Mouse (Mus musculus): ENCODE data around the gene Fam192a.

DNA sequence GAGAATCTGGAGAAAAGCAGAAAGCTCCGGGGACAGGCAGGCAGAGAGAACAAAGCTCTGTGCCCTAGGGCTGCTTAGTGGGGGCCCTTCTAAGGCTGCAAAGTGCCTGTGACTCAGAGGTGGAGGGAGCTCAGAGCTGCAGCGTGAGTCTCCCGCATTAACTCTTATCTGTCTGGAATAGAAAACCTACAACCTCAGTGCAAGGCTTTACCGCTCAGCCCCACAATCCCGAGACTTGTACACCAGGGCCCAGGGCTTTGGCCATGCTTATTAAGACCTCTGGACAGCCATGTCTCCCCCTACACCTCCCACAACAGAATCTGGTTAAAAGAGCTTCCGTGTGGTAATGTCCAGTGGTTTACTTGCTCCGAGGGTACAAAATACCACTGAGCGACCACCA lies 69.8 kb downstream of the Fam192a start:
- TF ChIP-seq CTCF (conservative IDR thresholded peaks at IDR 0.05 in 1 of 2, IDR thresholded peaks at IDR 0.05 in 1 of 2; ENCODE audit: low read depth in 2 of 2, low read length in 2 of 2) (no peak), CHD2 (IDR thresholded peaks at IDR 0.05; ENCODE audit: low read length) (no peak), POLR2A (IDR thresholded peaks at IDR 0.05; ENCODE audit: low read depth, low read length) (no peak), BHLHE40 (IDR thresholded peaks at IDR 0.05; ENCODE audit: low read depth, low read length) (no peak), MEF2A (IDR thresholded peaks at IDR 0.05; ENCODE audit: borderline replicate concordance, low read depth, low read length) (no peak), E2F4 (IDR thresholded peaks at IDR 0.05; ENCODE audit: insufficient replicate concordance, low read depth, low read length) (no peak)

Data from CH12.LX (cell line).